Mouse (Mus musculus) neural tube, embryonic 14.5 days (tissue): ENCODE results near the gene Rp9. TPM values are rescaled to one million over a fixed set of nuclear protein-coding genes. Genes with fewer than 3 reads are reported as not detected.

ENCODE experiments used
- ATAC-seq: fragments of 200-750 bp; cut with Nextera tagmentation; 2 replicates; pipeline ENCODE4 v1.8.0; 2017; ENCODE audit warnings: low read depth, mild to moderate bottlenecking, moderate TSS enrichment, moderate library complexity
- H3K27ac ChIP-seq: fragments of 300-500 bp; sonication (generic); 2 replicates; pipeline ENCODE4 v1.5.1; 2014; ENCODE audit warnings: low read depth, mild to moderate bottlenecking, control low read depth, low read length, moderate library complexity, mixed read lengths
- H3K27me3 ChIP-seq: fragments of 300-500 bp; sonication (generic); 2 replicates; pipeline ENCODE4 v1.6.1; 2014; ENCODE audit warnings: low read length; ENCODE audit not compliant: control insufficient read depth, insufficient read depth
- H3K36me3 ChIP-seq: fragments of 300-500 bp; sonication (generic); 2 replicates; pipeline ENCODE4 v1.6.1; 2014; ENCODE audit warnings: low read length, mixed read lengths; ENCODE audit not compliant: control insufficient read depth, insufficient read depth
- H3K4me1 ChIP-seq: fragments of 300-500 bp; sonication (generic); 2 replicates; pipeline ENCODE4 v1.6.1; 2014; ENCODE audit warnings: low read length; ENCODE audit not compliant: control insufficient read depth, insufficient read depth
- H3K4me2 ChIP-seq: fragments of 300-500 bp; sonication (generic); 2 replicates; pipeline ENCODE4 v1.6.1; 2014; ENCODE audit warnings: mild to moderate bottlenecking, low read depth, low read length, control low read depth
- H3K4me3 ChIP-seq: fragments of 300-500 bp; sonication (generic); 2 replicates; pipeline ENCODE4 v1.5.1; 2014; ENCODE audit warnings: low read depth, low read length, control low read depth, mixed read lengths
- H3K9ac ChIP-seq: fragments of 300-500 bp; sonication (generic); replicated peaks from 2 replicates; pipeline ENCODE4 v1.6.1; 2014; ENCODE audit warnings: low read depth, mild to moderate bottlenecking, control low read depth, low read length, mixed read lengths
- H3K9me3 ChIP-seq: fragments of 300-500 bp; sonication (generic); 2 replicates; pipeline ENCODE4 v1.6.1; 2016; ENCODE audit warnings: low read length; ENCODE audit not compliant: control insufficient read depth
- WGBS: fragments of 180-500 bp; shearing (Covaris S2); extraction: QIAGEN DNeasy Blood & Tissue Kit; methylation state at CpG from one replicate; pipeline ENCODE4 v1.1.7; 2014; 5-methylcytosine and 5-hydroxymethylcytosine counted together
- polyA plus RNA-seq: library from polyadenylated mRNA; unstranded; fragments of >200 nt; fragmentation: Nextera tagmentation; extraction: Ambion mirVana; gene quantifications from 2 replicates; pipeline ENCODE4 v1.2.1, GENCODE M21; 2014

The Rp9 gene
- polyA plus RNA-seq, 1 experiment from 2014 or later: 75.9 TPM

DNA sequence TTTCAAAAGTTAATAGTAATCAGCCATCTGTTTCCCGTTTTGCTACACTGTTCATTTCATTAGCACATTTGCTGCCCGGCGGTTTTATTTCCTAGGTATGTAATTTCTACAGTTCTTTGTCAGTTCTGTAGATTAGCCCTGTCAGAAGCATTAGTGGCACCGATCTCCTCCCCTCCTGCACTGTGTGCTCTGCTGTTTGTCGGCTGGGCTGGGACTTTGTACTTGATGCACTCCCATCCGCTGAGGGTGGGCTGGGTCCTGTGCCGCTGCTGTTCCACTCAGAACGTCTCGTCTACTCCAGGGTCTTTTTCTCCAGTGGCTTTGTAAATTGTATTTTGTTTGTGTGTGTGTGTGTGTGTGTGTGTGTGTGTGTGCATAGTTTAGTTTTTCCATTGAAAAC, 19.4 kb upstream of the Rp9 start:
- H3K27ac ChIP-seq: no peak overlapping the region
- H3K36me3 ChIP-seq: no peaks in the 10 kb centered on the region
- H3K4me3 ChIP-seq: no peak overlapping the region
- H3K27me3 ChIP-seq: no peaks in the 10 kb centered on the region
- no peaks in the 10 kb centered on the region for H3K4me1 ChIP-seq
- H3K4me2 ChIP-seq: no peak overlapping the region
- ATAC-seq: no peak; the same call in 1 of the 2 replicates
- no peaks in the 10 kb centered on the region for H3K9me3 ChIP-seq
- WGBS: 75% methylated on average over 9 of the region's 9 CpGs
- no peak overlapping the region for H3K9ac ChIP-seq

DNA sequence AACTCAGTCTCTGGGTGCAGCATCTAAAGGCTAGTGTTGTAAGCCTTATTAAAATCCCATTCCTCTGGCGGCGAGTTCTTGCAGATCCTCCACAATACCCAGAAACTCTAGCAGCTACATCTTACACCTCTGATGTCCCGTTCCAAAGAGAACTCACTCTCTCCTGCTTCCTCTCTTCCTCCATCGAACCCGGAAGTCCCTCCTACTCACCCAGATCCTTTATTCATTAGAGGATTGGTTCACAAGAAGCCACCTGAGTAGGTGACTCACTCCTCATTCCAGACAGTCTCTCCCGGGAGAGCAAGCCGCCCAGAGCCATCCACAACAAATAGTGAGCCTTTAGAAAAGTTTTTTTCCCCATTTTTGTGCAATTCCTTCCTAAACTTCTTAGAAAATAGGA, 16.7 kb upstream of the Rp9 start:
- ATAC-seq: no peak
- Histone ChIP-seq H3K4me1 (no peaks in the 10 kb centered on the region), H3K27ac (no peak overlapping the region), H3K36me3 (no peaks in the 10 kb centered on the region), H3K9me3 (no peaks in the 10 kb centered on the region), H3K4me3 (no peak overlapping the region), H3K9ac (no peak overlapping the region), H3K4me2 (no peak overlapping the region), H3K27me3 (no peaks in the 10 kb centered on the region)
- WGBS: 95% methylated on average over 7 of the region's 7 CpGs

DNA sequence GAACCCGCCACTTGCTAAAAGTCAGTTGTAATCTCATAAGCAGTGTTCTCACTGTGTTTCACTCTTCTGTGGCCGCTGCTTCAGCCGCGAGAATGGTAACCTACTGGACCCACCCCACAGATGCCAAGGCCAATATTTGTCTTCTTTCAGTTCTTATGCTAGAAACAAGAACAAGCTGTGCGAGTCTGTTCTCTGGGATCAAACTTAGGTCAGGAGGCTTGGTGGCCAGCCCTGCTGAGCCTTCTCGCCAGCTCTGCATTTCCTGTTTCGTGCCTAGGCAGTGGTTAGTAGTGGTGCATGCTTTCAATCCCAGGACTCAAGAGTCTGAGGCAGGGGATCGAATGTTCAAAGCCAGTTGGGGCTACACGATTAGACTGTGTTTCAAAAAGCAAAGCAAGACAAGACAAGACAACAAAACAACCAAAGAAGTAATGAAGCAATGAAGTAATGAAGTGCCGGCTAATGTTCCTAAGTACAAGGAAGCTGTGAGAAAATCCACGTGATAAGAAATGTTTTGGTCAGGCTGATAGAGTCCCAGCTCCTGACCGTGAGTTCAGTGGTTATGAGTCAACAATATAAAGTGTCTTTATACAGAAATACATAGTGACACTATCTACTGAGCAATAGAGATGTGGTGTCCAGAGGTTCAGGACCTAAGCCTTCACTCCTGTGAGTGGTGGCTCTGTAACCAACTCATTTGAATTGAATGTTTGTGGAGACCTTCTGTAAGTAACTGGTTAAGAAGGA, 15.2 kb upstream of the Rp9 start:
- WGBS: 93% methylated on average over 12 of the region's 12 CpGs
- ATAC-seq: no peak
- H3K27ac ChIP-seq: no peak overlapping the region

DNA sequence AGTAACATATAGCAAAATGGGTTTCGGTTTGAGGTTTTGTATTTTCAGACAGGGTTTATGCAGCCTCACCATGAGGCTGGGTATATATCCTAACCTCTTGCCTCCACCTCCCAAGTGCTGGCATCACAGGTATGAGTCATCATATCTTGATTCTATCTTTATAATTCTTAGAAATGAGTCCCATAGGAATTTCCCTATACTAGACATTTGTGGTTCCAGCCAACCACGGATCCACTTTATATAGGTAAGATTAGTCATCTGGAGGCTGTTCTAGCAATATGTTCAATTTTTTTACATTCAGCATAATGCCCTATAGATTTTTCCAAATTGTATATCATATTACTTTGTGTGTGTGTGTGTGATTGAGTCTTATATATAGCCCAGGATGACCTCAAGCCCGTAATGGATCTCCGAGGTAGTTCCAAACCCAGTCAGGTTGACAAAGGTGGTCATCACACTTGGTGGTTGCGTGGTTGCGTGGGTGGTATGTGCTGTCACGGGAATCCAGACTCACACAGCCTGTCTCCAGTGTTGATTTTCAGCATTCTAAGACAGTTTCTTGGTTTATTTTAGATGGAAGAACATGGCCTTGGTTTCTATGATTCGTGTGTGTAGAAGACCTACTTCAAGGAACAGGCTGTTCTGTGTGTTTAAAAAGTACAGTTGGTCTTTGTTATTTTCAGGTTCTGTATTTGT, 14.5 kb upstream of the Rp9 start:
- 95% methylated on average over 8 of the region's 8 CpGs for WGBS
- H3K9ac ChIP-seq: no peak overlapping the region
- H3K9me3 ChIP-seq: no peaks in the 10 kb centered on the region
- no peak for ATAC-seq
- no peaks in the 10 kb centered on the region for H3K27me3 ChIP-seq
- no peak overlapping the region for H3K4me3 ChIP-seq
- H3K4me1 ChIP-seq: no peaks in the 10 kb centered on the region
- H3K27ac ChIP-seq: no peak overlapping the region
- no peak overlapping the region for H3K4me2 ChIP-seq
- no peaks in the 10 kb centered on the region for H3K36me3 ChIP-seq

More for the DNA sequence above, 15.2 kb upstream of the Rp9 start:
- Histone ChIP-seq H3K36me3 (no peaks in the 10 kb centered on the region), H3K4me2 (no peak overlapping the region), H3K27me3 (no peaks in the 10 kb centered on the region), H3K9ac (no peak overlapping the region), H3K4me1 (no peaks in the 10 kb centered on the region), H3K9me3 (no peaks in the 10 kb centered on the region), H3K4me3 (no peak overlapping the region)

DNA sequence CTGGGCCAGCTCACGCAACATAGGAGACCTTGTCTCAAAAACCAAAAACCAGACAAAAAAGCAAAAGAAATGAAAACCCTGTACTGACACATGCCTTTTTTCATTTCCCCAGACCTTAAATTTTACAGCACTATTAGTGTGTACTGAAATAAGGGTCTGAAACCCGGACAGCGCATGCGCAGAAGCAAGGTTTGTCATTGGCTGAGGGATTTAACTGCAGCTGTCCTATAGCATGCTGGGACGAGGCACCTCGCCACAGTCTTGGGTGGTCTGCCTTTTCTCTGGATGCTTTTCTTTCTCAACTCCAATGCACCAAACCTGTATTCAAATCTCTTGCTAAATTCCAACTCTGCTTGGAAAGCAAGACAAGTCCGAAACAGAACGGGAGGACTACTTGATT, 9.4 kb upstream of the Rp9 start:
- no peak for ATAC-seq
- H3K27ac ChIP-seq: no peak overlapping the region
- H3K27me3 ChIP-seq: no peaks in the 10 kb centered on the region
- H3K9ac ChIP-seq: no peak overlapping the region
- no peak overlapping the region for H3K4me2 ChIP-seq
- peaks cover 8% of the 10 kb centered on the region; the same call in 1 of the 2 replicates for H3K4me1 ChIP-seq
- WGBS: 94% methylated on average over 8 of the region's 8 CpGs
- H3K4me3 ChIP-seq: no peak overlapping the region
- H3K9me3 ChIP-seq: no peaks in the 10 kb centered on the region
- no peaks in the 10 kb centered on the region for H3K36me3 ChIP-seq

DNA sequence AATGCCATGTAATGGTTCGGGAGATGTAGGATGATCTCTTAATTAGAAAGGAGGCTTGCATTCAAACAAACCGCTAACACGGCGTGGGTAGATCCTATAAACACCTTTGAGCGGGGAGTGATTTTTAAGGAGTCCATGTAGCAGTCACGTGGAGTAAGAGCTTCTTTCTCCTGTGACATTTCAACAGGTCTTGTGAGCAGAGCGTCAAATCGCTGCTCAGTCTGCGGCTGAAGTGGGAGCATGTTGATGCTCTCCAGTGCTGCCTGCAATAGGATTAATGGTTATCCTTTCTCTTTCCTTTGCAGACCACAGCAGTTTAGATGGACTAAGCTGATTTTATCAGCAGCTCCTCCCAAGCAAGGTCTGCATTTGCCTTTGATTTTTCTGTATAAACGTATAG, 6.7 kb upstream of the Rp9 start:
- Histone ChIP-seq H3K9me3 (no peaks in the 10 kb centered on the region), H3K4me3 (peak overlapping the region; percentile 52), H3K27ac (no peak overlapping the region), H3K4me2 (peak overlapping the region; percentile 77), H3K4me1 (peaks cover 8% of the 10 kb centered on the region; the same call in 1 of the 2 replicates), H3K9ac (peak overlapping the region; percentile 37; the same call in 1 of the 2 replicates), H3K36me3 (no peaks in the 10 kb centered on the region), H3K27me3 (no peaks in the 10 kb centered on the region)
- WGBS: 6% methylated on average over 10 of the region's 10 CpGs
- 0 out of 2 replicates have a peak, but pooled peaks have one; percentile 5 for ATAC-seq

DNA sequence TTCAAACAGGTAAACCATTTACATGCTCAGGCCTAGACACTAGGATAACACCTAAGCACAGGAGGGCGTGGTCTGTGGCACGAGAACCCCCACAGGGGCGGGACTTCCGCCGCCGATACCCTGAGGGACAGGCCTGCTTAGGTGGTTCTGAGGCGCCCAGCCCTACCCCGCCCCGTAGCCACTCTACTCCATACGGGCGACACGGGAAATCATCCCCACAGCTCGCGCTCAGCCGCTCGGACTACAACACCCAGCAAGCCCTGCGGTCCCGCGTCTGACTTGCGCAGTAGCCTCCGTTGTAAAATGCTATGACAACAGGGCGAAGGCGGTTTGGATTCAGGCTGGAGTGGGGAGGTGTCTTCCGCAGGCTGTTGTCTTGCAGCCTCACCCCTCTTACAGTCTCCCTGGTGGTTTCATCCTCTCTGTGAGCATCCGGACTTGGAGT, 5.9 kb upstream of the Rp9 start, which contains the start of gene Bbs9:
Gene Bbs9 (plus strand): TSS at position 292 of the 445 bp plus-strand sequence.
- peak; percentile 99 for ATAC-seq
- peak within 1 kb of the TSS; percentile 29 for H3K27ac ChIP-seq
- peaks cover 8% of the 10 kb centered on the region; the same call in 1 of the 2 replicates for H3K4me1 ChIP-seq
- no peaks in the 10 kb centered on the region for H3K9me3 ChIP-seq
- peak within 1 kb of the TSS; percentile 77 for H3K4me2 ChIP-seq
- H3K36me3 ChIP-seq: no peaks in the 10 kb centered on the region
- peak within 1 kb of the TSS; percentile 52 for H3K4me3 ChIP-seq
- peak within 1 kb of the TSS; percentile 37 for H3K9ac ChIP-seq
- WGBS: under 1% methylated on average over 25 of the region's 25 CpGs
- no peaks in the 10 kb centered on the region for H3K27me3 ChIP-seq

DNA sequence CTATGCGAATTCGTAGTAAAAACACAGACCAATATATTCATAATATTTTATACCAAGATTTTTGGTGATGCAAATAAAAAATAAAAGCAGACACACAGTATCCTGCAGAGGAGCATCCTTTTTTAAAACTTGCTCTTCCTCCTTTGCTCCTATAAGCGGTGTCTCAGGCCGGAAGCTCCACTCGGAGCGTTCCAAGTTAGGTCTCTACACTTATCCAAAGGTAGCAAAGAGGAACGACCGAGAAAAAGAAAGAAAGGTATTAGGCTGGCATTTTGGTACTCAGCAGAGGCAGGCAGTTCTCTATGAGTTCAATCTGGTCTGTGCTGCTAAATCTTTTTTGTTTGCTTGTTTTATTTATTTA, 664 bp downstream of the Rp9 start:
- no peaks in the 10 kb centered on the region for H3K27me3 ChIP-seq
- H3K9me3 ChIP-seq: no peaks in the 10 kb centered on the region
- ATAC-seq: no peak
- H3K4me3 ChIP-seq: no peak overlapping the region
- 0 out of 2 replicates have a peak, but pooled peaks cover 3% of the 10 kb centered on the region for H3K4me1 ChIP-seq
- H3K4me2 ChIP-seq: no peak overlapping the region
- WGBS: 81% methylated on average over 8 of the region's 8 CpGs
- H3K27ac ChIP-seq: no peak overlapping the region
- H3K36me3 ChIP-seq: no peaks in the 10 kb centered on the region
- no peak overlapping the region for H3K9ac ChIP-seq
